Mouse (Mus musculus) urinary bladder, postnatal 14 days (tissue): ENCODE results near the gene Plxna4.

Source experiments
- DNase-seq: peaks from one replicate; pipeline ENCODE4 v3.0.0; 2021; ENCODE audit warnings: low spot score

Gene Plxna4

DNA sequence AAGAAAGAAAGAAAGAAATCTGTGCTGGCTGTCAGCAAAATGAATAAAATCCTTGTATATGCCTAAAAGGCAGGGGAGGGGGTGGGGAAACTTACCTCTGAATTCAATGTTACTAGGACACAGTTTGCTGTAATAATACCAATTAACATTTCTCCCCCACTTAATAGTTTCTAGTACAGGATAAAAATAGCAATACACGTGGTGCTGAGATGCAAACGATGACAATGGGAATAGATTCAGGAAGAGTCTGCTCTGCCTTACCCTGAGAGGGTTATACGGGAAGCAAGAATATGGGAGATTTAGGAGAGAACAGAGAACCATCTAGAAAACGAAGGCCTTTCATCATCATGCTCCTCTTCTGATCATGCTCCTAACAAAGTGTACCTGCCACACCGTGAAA lies 115.9 kb downstream of the Plxna4 start:
- DNase-seq: no peak

DNA sequence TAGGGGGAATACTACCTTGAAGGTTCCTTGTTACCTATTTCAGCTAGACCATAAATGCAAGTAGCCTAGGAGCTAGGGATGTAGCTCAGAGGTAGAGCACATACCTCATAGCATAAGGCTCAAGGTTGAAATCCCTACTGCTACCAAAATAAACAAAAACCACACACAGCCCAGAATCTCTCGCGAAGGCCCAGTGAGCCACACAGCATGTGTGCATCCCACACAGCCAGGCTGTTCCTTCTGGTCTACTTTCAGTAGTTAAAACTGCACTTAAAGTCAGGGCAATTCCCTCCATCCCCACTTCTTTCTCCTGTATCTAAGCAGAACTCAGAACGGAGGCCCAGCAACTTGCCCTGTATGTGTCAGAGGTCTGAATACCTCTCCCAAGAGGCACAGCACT lies 116.4 kb downstream of the Plxna4 start:
- no peak for DNase-seq

DNA sequence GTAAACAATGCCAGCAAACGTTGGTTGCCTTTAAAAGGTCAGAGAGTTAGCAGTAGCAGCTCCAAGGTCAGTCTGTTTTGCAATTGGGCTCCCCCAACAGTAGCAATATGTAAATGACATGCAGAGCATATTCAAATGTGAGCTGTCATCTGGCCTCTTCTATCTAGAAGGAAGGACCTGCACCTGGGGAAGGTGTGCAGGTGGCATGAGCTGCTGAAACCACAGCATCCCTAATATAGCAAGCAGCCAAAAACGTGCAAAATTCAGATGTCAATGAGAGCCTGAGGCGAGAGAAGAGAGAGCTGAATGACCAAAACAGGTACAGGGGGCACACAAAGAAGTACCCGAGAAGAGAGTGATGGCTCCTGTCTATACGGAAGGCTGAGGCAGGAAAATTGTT lies 118.8 kb downstream of the Plxna4 start:
- DNase-seq: no peak

DNA sequence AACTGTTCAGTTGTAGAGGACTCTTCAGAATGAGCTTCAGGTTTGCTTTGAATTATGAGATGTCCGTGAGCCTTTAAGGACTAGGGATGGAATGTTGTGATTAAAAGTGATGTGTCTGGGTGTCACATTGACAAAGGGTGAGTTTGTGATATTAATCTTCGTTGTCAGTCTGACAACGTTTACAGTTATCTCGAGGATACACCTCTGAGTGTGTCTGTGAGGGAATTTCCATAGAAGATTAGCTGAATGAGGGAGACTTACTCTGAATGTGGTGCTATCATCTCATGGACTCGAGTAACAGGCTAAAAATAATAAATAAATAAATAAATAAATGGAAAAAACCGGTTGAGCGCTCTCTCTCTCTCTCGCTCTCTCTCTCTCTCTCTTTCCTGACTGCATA lies 122.9 kb downstream of the Plxna4 start:
- DNase-seq: no peak

DNA sequence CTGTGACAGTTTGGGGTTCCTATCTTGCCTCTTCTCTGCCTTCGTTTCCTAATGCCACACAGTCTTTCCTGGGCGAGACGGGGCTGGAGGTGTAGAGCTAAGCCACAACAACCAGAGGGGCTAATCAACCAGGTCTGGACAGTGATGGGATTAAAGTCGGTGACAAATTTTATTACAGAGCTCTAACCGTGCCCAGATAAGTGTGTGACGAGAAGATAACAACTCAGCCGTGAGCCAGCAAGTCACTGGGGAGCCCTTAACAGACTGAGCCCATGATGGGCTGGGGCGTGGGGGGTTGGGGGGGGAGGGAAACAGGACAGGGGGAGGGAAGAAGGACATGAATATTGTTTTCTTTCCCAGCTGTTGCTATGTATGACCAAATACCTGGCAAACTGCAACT lies 123.4 kb downstream of the Plxna4 start:
- no peak for DNase-seq

DNA sequence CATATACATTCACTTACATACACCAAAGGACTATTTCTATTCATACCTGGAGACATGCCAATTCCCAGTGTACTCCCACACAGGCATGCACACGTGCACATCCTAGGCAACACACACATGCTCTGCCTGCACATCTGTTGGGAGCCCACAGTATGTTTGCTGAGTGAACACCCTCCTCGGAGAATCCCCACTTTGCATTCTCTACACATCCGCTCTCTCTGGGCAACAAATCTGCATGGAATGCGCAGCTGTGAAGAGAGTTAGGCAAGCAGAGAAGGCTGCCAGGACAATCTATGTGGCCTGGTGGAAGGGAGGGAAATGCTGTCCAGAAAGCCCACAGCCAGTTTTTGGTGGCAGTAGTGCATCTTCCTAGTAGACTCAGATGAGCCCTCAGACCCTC lies 123.9 kb downstream of the Plxna4 start:
- no peak for DNase-seq

DNA sequence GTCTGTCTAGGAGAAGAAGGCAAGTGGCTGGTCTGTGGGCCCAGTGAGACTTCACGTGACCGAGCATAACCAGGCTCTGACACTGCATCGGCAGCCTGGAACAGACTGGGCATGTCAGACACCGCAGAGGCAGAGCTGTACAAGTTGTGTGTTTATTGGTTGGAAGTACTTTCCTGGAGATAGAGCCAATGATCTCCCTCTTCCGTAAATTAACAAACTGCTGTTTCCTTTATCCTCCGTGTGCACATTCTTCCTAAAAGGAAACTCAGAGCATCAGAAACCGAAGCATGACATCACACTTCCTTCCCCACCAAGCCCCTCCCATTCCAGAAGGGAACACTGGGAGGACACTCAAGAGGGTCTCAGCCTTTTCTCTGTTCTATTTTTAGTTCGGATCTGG lies 127.6 kb downstream of the Plxna4 start:
- no peak for DNase-seq

DNA sequence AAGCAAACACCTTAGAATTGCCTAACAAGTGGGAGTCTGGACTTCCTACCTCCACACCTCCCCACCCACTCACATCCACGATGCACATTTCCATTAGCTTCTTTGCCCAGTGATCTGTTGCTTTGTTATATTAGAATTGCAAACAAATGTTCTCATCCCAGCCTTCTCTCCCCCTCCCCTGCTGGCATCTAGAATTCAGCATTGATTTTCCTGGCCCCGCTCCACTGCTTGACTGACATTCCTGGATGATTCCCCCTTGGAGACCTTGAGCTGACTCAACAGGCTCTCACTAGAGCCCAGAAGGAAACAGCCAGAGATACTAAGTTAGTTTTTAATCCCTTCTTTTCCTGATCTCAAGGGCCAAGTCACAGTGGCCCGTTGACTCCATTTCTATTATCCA lies 131.4 kb downstream of the Plxna4 start:
- DNase-seq: no peak

DNA sequence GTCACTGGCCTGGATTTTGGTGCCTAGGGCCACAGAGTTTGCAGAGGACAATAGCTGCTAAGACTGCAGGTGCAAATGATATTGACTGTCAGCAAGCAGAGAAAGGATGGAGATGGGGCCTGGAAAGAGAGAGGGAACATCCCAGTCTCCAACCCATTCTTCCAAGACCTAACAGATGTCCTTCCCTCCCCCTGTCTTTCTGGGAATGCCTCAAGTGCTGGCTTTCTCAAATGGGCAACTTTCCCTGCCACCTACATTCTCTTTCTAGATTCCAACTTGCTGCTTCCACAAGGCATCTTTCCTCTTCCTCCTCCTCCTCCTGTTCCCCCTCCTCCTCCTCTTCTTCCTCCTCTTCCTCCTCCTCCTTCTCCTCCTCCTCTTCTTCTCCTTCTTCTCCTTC lies 136.1 kb downstream of the Plxna4 start:
- no peak for DNase-seq

DNA sequence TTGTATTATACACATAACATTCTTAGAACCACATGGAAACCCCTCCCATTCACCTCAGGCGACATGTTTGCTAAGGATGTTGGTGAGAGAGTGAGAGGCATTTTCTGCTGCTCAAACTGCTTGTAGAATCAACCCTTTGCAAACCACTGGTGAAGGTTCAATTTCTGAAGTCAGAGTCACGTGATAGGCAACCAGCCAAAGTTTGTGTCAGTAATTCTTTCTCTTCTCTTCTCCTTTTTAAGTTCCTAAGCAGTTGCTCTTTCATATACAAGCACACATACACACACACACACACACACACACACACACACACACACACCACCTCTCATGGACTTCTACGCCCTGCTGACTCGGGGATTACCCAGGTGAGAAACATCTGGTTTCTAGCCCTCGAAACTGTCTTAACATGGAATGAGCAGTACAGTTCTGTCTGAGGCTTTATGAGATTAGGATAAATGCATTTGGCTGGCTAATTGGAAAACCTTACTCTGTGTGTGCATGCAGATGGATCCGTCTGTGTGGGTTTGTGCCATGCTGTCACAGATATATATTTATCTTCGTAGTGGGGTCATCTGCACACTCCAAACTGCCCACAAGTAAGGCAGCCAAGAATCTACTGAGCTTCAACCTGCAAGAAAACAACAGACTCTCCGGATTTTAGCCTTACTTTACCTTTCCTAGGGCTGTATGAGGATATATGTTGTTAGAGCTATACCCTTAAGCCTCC lies 138.6 kb downstream of the Plxna4 start:
- no peak for DNase-seq

DNA sequence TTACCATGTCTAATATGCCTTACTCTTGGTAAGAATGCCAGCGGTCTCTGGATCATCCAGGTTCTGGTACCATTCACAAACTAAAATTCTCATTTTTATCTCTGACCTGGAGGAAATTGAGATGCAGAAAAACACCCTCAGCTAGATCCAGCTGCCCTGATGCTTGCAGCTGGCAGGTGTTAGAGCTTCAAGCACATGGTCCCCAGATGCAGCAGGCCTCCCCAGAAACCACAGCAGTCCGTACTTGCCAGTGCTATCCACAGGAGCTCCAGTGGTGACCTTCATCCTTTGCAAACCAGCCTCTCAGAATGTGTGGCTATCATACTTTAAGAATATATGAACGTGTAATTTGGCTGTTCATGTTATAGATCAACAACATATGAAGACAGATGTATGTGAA lies 139.2 kb downstream of the Plxna4 start:
- DNase-seq: no peak

DNA sequence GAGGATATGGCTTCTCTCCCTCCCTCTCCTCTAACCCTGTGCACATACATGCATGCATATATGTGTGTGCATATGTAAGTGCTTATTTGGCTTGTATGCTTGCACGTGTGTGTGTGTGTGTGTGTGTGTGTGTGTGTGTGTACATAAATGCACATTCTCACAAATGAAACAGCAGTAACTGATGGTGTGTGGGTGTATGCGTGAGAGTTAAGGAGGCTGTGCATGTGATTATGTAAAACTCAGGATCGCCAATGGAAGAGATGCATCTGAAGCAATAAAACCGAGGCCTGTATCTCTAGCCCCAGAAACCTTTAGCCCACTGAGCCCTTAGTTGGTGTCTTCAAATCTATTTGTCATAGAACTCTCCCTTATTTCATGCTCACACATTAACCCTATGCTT lies 141.7 kb downstream of the Plxna4 start:
- DNase-seq: no peak

DNA sequence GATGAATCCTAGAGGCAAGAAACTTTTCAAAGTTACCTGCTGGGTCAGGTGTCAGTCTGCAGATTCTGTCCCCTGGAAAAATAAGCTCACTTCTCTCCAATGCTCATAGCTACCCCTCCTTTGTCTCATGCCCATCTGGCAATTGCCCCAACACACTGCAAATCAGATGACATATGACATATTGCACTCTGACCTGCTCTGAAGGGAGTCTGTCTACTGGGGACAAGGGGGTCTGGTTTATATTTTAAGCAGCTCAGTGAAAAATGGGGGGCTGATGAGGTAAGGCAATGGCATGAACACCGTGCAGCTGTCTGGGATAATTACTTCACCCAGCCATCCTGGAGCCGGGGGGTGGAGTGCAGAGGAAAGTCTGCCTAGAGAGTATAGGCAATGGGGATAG lies 142.7 kb downstream of the Plxna4 start:
- no peak for DNase-seq

DNA sequence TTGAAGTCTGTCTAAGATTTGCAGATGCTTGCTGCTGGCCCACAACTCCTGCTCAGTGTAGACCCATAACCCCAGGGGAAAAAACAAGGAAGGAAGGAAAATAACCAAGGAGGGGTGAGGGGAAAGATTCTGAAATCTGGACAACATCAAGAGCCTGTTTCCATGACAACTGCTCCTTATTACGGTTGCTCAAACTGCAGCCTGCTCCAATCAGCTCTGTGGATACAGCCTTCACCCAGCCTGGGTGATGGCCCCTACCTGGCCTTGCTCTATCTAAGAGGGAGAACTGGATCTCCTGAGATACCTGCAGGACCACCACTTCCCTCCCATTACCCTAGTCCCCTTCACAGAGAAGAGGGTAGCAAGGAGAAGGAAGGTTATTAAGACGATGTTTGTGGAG lies 143.6 kb downstream of the Plxna4 start:
- DNase-seq: no peak

DNA sequence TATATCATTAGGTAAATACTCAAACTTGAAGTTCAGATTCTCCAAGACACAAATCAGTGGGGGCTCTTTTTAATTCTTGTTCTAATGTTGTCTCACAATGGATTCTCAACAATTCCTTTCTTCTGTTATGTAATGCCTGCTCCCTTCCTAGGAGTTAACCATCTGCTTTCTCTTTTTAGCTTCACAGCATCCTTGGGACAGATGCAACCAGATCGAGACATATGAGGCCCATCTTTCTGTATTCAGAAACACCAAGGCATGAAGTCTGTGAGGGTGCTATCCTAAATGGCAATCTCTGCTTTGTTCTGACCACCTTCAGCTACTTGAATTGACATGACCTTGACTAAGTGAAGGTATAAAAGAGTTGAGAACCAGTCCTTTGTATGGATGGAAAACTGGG lies 144.3 kb downstream of the Plxna4 start:
- DNase-seq: no peak

DNA sequence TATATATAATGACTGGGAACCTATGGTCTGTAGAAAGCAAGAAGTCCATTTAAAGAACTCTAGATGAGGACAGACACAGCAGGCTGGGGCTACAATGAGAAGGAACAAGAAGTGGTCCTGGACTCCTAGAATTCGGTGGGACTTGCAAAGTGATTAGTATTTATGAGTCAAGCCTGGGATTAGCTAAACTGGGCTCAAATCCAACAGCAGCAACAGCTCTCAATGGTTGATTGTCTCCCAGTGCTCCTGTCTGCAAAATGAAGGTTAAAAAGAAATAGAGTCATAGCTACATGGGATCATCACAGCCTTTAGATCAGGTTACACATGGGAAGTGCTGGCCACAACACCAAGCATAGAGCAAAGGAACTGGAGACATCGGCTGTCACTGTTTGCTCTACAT lies 148.6 kb downstream of the Plxna4 start:
- DNase-seq: no peak

DNA sequence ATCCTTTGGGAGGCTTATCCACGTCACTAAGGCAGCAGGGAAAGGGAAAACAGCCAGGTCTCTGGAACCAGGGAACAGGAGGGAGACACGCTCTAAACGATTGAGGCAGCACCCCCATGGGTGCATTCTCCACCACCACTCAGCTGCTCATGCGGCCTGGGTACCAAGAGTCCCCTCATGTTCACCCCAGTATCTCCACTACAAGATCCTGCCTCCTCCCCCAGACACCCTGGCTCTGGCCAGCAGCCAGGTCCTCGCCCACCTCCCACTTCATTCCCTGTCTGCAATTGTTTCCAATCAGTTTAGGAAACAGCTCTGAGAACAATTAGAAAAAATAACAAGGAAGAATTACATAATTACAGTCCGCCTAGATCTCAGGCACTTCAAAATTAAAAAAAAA lies 150.8 kb downstream of the Plxna4 start:
- no peak for DNase-seq

DNA sequence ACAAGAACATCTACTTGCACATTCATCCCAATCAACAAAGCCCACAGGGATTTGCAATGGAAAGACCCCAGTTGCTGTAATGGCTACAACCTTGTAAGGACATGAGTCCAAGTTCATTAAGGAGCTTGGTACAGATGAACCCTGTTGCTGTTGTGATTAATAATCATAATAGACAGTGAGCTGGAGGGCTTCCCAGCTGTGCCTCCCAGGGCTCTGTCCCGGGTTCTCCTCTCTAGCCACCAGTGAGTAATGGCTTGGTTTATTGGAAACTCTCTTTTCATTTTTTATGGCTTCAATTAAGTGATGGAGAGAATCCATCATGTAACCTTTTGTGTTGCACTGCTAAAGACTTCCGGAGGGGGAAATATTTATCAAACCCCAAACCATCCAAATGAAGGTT lies 164.9 kb downstream of the Plxna4 start:
- no peak for DNase-seq

DNA sequence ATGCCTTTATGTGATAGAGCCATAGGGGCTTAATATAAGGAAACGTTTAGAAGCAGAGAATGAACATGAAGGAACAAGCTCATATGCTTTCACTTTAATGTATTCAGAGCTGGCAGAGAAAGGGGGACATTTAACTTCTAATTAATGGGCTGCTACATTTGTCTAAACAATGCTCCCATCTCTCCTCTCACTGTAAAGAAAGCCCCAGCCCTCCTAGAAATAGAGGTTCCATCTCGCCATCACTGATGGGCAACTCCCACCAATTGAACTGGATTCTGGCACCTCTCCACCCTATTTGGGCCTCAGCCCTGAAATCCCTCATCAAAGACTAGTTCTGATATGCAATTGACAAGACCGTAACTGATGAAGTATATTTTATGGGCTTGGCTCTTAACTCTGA lies 167.4 kb downstream of the Plxna4 start:
- DNase-seq: no peak

DNA sequence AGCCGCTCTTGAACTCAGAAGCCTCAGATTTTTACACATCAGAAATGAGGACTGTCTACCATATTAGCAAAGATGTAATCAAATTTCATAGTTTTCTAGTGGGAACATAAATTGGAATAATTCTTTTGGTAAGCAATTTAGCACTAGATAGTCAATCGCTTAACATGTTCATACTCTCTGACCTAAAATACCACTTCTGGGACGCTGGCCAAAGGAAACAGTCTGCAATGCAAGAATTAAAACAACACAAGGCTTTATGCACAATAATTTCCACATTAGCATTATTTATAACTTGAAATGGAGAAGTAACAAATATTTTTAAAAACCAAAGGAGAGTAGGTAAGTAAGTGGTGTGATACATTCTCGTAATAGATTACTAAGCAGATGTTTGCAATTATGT lies 170.6 kb downstream of the Plxna4 start:
- DNase-seq: no peak

DNA sequence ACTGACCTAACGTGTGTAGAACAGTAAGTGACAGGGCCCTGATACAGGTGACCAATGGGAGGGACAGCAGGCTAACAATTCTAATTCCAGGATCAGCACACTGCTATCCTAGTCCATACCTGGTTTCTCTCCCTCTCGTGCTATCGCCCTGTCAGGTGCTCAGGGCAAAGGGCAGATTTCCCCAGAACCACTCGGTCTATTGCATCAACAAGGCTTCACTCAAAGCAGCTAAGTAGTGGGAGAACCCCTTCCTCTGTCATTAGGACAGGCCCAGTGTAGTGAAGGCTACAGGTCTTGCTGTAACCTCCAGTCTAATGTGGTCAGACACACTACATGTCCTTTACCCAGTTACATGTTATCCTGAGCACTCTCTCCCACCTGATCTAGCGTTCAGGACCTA lies 176.7 kb downstream of the Plxna4 start:
- DNase-seq: no peak

DNA sequence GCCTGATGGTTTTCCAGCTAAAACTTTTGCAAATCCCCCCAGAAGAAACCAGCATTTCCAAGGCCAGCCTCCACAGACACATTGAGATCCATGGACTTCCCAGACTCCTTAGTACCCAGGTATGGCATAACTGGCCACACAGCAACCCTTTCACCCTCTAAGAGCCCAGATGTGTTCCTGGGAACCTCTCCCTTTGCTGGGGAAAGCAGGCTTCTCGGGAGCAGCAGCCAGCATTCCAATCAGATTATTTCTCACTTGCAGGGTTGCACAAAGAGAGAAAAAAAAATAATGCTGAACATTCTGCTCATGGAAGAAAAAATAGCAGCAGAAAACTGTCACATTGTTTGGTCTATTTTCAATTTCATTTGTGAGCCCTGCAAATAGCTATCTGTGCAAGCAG lies 178.4 kb downstream of the Plxna4 start:
- no peak for DNase-seq

DNA sequence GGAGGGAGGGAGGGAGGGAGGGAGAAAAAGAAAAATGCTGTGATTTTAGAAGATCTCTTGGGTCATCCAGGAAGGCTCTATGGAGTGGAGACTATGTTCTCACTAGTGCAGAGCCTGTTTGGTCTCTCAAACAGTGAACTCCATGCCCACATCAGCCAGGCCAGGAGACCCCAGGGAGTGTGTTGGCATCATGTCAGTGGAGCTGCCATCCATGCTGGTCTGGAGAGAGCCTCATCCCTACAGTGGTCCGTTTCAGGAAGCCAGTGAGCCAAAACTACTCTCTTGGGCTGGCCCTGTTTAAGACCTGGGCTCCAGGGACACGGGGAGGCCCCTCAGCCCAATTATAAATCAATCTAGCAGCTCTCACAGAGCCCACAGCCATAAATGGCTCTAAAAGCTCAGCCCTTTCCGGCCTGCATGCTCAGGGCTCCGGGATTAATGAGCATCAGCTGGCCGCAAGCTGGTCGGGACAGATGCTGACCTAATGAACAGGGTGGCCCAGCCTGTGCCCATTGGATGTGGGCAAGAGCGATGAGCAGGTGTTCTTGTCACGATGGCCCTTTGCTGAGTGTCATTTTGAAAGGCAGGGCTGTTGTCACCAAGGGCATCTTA lies 180.3 kb downstream of the Plxna4 start:
- no peak for DNase-seq
